Mouse (Mus musculus): ENCODE results near the gene Fem1a.

The Fem1a gene

GRCm38 (mm10) chr17:56256239-56256881 lies at the start of gene Fem1a:
Gene Fem1a (plus strand): TSS chr17:56256810.
- peak; percentile 93 for DNase-seq (ENCODE audit: low spot score in 2 of 2)

DNA sequence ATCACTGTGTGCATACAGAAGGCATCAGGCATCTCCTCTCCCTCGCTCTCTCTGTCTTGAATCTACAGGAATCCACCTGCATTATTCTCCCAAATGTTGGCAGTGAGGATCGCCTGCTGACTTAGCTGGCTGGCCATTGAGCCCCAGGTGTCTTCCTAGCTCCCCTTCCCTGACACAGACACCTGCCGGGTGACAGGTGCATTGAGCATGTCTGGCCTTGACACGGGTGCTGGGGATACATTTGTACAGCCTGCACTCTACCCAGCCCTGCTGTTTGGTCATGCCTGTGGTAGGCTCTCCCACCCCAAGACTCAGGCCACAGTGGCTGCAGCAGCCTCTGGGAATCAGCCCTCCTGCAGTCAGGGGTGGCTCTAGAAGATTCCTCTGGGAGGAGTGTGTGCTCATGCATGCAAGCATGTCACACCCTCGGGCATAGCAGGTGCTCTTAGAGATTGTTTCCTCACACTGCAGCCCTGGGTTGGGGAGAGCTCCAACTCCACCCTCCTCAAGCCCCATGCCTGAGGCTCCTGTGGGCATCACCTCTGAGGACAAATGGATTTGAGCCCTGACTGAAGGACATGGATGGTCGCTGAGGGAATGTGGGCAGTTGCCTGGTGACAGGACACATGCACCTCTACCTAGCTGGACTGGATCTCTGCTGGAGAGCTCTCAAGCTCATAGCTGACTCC lies 49.5 kb upstream of the Fem1a start:
- DNase-seq (ENCODE audit: low spot score in 2 of 2): no peak

GRCm38 (mm10) chr17:56207963-56208530 lies 48.6 kb upstream of the Fem1a start:
- DNase-seq (ENCODE audit: low spot score in 2 of 2): no peak

- no peak for DNase-seq (ENCODE audit: low spot score in 2 of 2)
Observed at GRCm38 (mm10) chr17:56208821-56209220, 47.8 kb upstream of the Fem1a start.

- no peak for DNase-seq (ENCODE audit: low spot score in 2 of 2)
Observed at GRCm38 (mm10) chr17:56211090-56211489, 45.5 kb upstream of the Fem1a start.

- no peak for DNase-seq (ENCODE audit: low spot score in 2 of 2)
Observed at GRCm38 (mm10) chr17:56212676-56213075, 43.9 kb upstream of the Fem1a start.

DNA sequence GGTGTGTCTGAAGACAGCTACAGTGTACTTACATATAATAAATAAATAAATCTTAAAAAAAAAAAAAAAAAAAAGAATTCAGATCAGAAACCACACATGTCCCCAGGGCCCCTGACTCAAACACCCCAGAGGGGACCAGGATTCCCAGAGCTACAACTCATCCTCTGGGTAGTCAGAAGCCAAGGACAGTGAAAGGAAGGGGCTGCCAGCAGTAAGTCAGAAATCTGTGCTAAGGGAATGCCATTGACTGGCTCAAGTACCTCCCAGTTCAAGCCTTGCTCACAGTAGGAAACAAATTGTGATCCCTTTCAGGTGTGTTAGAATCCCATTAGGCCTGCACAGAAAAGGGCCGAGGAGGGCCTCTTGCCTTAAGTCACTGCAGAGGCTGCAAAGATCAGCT lies 42.4 kb upstream of the Fem1a start:
- DNase-seq (ENCODE audit: low spot score in 2 of 2): no peak

GRCm38 (mm10) chr17:56217670-56218069 lies 38.9 kb upstream of the Fem1a start:
- no peak for DNase-seq (ENCODE audit: low spot score in 2 of 2)

GRCm38 (mm10) chr17:56218377-56219191 lies 38.0 kb upstream of the Fem1a start, which contains the start of gene Dpp9:
Gene Dpp9 (minus strand): TSS chr17:56218905.
- peak; percentile 82 to 84 for DNase-seq (ENCODE audit: low spot score in 2 of 2)

- no peak for DNase-seq (ENCODE audit: low spot score in 2 of 2)
Observed at GRCm38 (mm10) chr17:56219251-56219650, 37.4 kb upstream of the Fem1a start.

- DNase-seq (ENCODE audit: low spot score in 2 of 2): no peak
Observed at GRCm38 (mm10) chr17:56219805-56220204, 36.8 kb upstream of the Fem1a start.

- DNase-seq (ENCODE audit: low spot score in 2 of 2): no peak
Observed at GRCm38 (mm10) chr17:56224916-56225315, 31.7 kb upstream of the Fem1a start.

DNA sequence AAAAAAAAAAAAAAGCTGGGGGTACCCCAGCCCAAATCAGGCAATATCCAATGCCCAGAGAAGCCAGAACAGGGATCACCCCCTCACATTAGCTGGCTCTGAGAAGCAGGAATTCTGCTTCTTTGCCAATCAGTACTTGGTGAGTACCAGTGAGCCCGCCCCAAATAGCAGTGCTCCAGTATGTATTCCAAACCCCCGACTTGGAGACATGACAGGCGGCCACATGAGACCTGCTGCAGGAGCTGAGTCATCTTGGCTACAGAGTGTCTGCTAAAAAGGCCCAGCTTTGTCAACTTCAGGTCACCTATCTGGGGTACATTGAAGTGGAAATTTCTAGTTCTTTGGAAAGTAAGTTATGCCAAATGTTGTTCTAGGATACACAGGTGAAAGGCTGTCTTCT lies 30.0 kb upstream of the Fem1a start:
- no peak for DNase-seq (ENCODE audit: low spot score in 2 of 2)

- no peak for DNase-seq (ENCODE audit: low spot score in 2 of 2)
Observed at GRCm38 (mm10) chr17:56229943-56230342, 26.7 kb upstream of the Fem1a start.

- DNase-seq (ENCODE audit: low spot score in 2 of 2): no peak
Observed at GRCm38 (mm10) chr17:56233389-56233788, 23.2 kb upstream of the Fem1a start.

DNA sequence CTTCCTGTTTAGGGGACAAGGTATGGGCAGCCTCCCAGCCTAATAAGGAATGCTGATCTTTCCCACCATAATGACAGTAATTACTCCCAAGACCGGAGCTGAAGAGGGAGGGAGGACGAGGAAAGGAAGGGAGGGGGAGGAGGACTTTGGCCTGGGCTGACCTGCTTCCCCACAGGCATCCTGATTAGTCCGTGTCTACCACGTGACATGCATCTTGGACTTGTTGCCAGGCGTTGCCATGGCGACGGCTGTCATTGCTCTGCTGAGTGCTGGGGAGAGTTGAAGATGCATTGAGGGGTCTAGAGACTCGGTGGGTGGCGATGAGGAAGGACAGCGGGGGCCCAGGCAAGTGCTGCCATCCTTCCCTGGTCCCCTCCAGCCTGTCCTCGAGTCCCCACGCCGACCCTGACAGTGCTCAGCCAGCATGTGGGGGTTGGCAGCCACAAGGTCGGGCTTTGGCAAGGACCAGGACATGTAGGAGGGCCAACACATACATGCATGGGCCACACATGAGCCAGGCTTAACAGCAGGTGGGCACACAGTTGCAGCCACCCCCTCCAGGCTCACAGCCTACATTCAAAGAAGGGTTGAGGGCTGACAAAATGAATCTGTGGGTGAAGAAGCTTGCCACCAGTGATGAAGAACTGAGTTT lies 22.7 kb upstream of the Fem1a start:
- no peak for DNase-seq (ENCODE audit: low spot score in 2 of 2)

GRCm38 (mm10) chr17:56241541-56242401 lies 14.8 kb upstream of the Fem1a start:
- peak; percentile 72 to 95 for DNase-seq (ENCODE audit: low spot score in 2 of 2)

- no peak for DNase-seq (ENCODE audit: low spot score in 2 of 2)
Observed at GRCm38 (mm10) chr17:56245608-56246007, 11.0 kb upstream of the Fem1a start.

DNA sequence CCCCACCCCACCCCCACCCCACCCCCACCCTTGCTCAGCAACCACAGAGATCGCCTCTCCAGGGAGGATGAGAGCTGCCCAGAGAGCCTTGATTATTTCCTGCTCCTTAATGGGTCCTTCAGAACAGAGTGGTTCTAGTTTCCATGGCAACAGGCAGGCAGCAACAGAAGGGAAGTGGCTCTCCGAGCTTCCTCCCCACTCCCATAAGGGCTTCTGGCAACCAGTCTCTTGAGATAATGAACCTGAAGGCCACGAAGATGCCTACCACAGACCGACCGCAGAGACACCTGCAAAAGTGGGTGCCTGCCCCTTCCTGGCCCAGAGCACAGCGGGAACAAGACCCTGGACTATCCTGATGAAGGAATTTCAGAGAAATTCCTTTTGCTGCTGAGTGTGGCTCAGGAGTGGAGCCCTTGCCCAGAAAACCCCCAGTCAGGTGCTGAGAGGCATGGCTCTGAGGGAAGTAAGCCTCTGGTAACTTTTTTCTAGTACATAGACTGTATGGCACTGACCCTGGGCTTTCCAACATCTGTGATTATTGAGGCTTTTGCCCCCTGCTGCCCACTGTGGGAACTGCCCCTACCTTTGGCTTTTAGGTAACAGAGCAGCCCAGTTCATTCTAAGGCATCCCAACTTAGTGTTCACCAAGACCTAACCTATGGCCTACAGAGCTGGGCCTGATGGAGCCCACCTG lies 5.3 kb upstream of the Fem1a start:
- peak in 1 of 2 experiments; percentile 66 for DNase-seq (ENCODE audit: low spot score in 2 of 2)

DNA sequence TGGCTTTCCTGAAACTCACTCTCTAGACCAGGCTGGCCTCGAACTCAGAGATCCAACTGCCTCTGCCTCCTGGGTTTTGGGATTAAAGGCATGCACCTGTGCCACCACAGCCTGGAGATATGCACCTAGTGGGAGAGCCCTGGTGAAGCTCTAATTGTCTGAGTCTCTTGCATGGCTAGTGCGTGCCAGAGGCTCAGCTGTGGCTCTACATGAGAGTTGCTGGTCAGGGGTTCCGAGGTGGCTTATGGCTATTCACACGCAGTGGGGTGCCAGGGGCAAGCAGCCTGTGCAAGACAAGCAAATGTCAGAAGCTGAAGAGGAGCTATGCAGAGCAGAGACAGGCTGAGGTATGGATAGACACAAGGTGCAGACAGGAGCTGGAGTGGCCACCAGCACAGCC lies 1.9 kb upstream of the Fem1a start:
- no peak for DNase-seq (ENCODE audit: low spot score in 2 of 2)
